Mouse (Mus musculus) myocyte (in vitro differentiated cells): ENCODE measurements around the gene Cdh15.

Experiments used
- CEBPB ChIP-seq: IDR thresholded peaks from 2 replicates; pipeline ENCODE4 v1.6.1; 2011; ENCODE audit warnings: mild to moderate bottlenecking, moderate library complexity; ENCODE audit not compliant: poor library complexity, insufficient read depth, severe bottlenecking
- E2F4 ChIP-seq: IDR thresholded peaks from one replicate; pipeline ENCODE4 v1.6.1; 2011; ENCODE audit warnings: mild to moderate bottlenecking, control low read depth, moderate library complexity; ENCODE audit not compliant: insufficient read depth
- MAX ChIP-seq: IDR thresholded peaks from one replicate; pipeline ENCODE4 v1.6.1; 2011; ENCODE audit warnings: low read depth, mild to moderate bottlenecking, control low read depth
- MYOD1 ChIP-seq, 3 experiments: IDR thresholded peaks; one replicate each; pipeline ENCODE4 v1.6.1; 2011; ENCODE audit warnings: control low read depth in 2 of 3, low read depth in 2 of 3, mild to moderate bottlenecking in 2 of 3, moderate library complexity in 1 of 3; ENCODE audit not compliant: insufficient read length in 2 of 3, control insufficient read depth in 1 of 3
- MYOG ChIP-seq, 3 experiments: IDR thresholded peaks; one replicate each; pipeline ENCODE4 v1.6.1; 2011; ENCODE audit warnings: control low read depth in 2 of 3, low read depth in 2 of 3, mild to moderate bottlenecking in 2 of 3; ENCODE audit not compliant: insufficient read length in 2 of 3, control insufficient read depth in 1 of 3, insufficient read depth in 1 of 3
- POLR2A ChIP-seq: IDR thresholded peaks from one replicate; pipeline ENCODE4 v1.6.1; 2011; ENCODE audit warnings: low read depth, mild to moderate bottlenecking, control low read depth, moderate library complexity; ENCODE audit not compliant: insufficient read length
- POLR2AphosphoS2 ChIP-seq: IDR thresholded peaks from one replicate; pipeline ENCODE4 v1.6.1; 2011; ENCODE audit warnings: low read depth, control low read depth; ENCODE audit not compliant: insufficient read length
- SRF ChIP-seq: IDR thresholded peaks from one replicate; pipeline ENCODE4 v1.6.1; 2011; ENCODE audit warnings: low read depth; ENCODE audit not compliant: control insufficient read depth, insufficient read length
- TCF12 ChIP-seq: IDR thresholded peaks from one replicate; pipeline ENCODE4 v1.6.1; 2011; ENCODE audit warnings: mild to moderate bottlenecking, control low read depth; ENCODE audit not compliant: poor library complexity, insufficient read depth, severe bottlenecking
- USF1 ChIP-seq: IDR thresholded peaks from one replicate; pipeline ENCODE4 v1.6.1; 2011; ENCODE audit warnings: low read depth, mild to moderate bottlenecking, control low read depth, moderate library complexity

GRCm38 (mm10) chr8:122819776-122820175 lies 28.0 kb upstream of the Cdh15 start:
- no peak for TF ChIP-seq MYOG (IDR thresholded peaks at IDR 0.05; ENCODE audit: control insufficient read depth in 1 of 3, insufficient read depth in 1 of 3, insufficient read length in 2 of 3, low read depth in 2 of 3)
- TF ChIP-seq POLR2A = no peak
- no peak for TF ChIP-seq TCF12
- no peak for TF ChIP-seq MAX
- TF ChIP-seq CEBPB = no peak
- TF ChIP-seq USF1 = no peak
- no peak for TF ChIP-seq E2F4
- no peak for TF ChIP-seq SRF
- TF ChIP-seq POLR2AphosphoS2 = no peak
- no peak for TF ChIP-seq MYOD1 (IDR thresholded peaks at IDR 0.05; ENCODE audit: control insufficient read depth in 1 of 3, insufficient read length in 2 of 3, low read depth in 2 of 3)
